Mouse (Mus musculus) testis, postnatal 10 days (tissue): Measurements from ENCODE around the gene Napb.
"Not testable (repeated sequence)": the region's sequence is repeated elsewhere in the genome, so short reads cannot be mapped to it uniquely, and the experiment has no call there.

Source experiments
- DNase-seq: peaks from one replicate; pipeline ENCODE4 v3.0.0; 2021; ENCODE audit warnings: low spot score

Gene Napb

GRCm38 (mm10) chr2:148732327-148733000 lies at the start of gene Napb:
Gene Napb, minus strand, starts transcription at chr2:148732467.
- peak; percentile 91 for DNase-seq

DNA sequence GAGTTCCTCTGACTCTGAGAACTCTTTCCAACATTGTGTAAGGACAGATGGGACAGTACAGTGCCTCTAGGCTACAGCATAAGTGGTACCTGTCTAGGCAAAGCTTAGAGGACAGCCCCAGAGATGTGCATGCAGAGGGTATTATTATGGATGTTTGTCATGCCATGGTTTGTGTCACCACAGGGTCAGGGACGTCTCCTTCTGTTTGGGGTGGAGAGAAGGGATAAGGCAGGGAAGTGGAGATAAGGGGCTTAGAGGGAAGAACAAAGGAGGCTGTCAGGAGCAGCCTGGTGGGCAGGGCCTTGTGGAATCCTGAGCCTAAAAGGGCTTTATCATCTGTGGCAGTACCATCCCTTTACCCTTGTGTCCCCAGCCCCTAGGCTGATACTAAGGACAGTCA lies 49.4 kb upstream of the Napb start, which contains the start of gene 8030411F24Rik:
Gene 8030411F24Rik, plus strand, starts transcription at position 301 of the 400 bp plus-strand sequence.
- DNase-seq: no peak

GRCm38 (mm10) chr2:148771397-148771796 lies 39.1 kb upstream of the Napb start, which contains the start of gene Cst11:
Gene Cst11, minus strand, starts transcription at chr2:148771497.
- DNase-seq: not testable (repeated sequence)

- no peak for DNase-seq
Observed at GRCm38 (mm10) chr2:148763648-148764388, 31.6 kb upstream of the Napb start.

GRCm38 (mm10) chr2:148754310-148754846 lies 22.1 kb upstream of the Napb start:
- DNase-seq: no peak

DNA sequence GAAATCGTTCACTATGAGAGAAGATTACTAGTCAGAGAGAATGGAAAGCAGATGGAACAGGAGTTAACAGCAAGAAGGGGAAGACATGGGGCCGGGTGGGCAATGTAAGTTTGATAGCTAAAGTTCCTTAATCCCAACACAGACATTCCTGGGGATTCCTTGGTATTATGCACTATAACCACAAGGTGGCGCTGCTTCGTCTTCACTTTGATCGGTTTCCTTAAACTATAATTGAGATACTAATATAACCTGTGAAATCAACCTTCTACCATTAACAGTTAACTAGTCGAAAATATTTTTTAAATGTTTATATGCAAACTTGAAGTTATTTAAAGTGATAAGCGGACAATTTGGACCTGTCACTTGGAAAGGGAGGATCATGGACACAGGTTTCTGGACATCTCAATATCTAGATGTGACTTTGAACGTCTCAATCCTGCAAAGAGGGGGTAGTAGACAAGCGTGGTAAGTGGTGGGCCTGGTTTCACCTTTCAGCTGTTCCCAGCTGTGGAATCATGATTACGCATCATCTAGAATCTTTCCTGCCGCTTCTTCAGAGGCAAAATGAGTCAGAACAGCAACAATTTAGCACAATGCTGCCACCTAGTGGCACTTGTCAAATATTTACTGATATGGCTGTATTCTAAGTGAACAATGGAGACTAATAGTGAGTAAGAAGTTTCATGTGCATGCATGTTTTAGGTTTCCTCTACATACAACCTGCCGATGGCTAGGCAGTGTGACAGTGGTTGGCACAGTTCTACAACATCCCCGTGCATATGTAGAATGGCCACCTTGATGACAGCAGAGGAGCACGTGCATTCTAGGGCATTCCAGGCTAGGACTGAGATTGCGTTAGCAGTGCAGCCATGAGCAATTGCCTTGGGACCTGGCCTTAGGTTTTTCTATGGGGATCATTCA lies 19.9 kb upstream of the Napb start:
- DNase-seq: peak; percentile 78

- DNase-seq: no peak
Observed at GRCm38 (mm10) chr2:148750058-148750457, 17.8 kb upstream of the Napb start, which contains the start of gene Cstl1. Gene Cstl1, plus strand, starts transcription at chr2:148750358.

DNA sequence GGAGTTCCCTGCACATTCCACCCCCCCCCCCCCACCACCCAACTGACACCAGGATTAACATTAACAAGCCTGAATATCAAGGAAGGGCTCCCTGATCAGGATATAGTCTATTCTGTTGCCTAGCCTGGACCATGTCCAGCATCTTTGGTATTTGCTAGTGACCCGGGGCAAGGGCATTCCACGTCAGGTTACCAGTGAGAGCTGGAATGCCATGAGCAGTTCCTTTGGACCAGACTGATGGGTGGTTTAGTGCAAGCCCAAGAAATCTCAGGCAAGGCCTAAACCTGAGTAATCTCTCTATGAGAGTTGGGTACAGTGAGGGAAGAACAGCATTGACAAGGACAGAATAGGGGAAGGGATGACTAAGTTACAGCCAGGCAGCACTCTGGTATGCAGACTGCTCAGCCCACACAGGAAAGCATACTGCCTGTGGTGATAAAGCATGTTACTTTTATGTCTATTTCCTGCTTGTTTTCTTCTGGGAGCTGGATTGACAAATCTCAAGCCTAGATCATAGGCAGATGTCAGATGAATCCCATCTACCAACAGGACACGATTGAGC lies 11.7 kb upstream of the Napb start:
- DNase-seq: no peak

GRCm38 (mm10) chr2:148743001-148743400 lies 10.7 kb upstream of the Napb start:
- no peak for DNase-seq

DNA sequence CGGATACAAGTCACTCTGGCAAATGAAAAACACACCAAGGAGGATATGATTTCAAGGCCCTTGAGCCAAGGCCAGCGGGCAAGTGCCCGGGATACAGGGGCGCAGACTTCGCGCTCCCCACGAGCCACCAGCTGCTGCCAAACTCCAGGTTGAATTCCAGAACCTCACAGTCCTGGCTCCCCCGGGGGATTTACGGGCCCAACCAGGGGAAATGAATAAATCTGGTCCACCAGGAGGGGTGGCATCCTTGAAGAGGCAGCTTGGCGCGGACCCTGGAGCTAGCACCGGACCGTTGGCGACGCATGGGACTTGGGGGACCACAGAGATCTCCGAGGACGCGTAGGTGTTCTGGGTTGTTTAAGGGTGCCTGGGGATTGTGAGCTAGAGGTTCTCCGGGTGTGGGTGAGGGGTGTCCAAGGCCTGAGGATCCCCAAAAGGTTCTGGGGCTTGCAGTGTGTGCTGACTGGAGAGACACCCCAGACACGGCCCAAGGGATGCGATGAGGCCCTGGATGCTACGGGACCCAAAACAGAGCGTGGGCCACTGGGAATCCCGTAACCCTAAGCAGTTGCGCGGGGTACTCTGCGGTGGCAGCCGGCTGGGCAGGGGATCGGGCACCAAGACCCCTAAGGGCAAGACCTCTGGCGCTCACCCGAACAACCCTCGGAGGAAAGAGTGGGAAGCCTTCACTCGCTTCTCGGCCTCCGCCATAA lies 497 bp downstream of the Napb start:
- DNase-seq: peak; percentile 41

- no peak for DNase-seq
Observed at GRCm38 (mm10) chr2:148719271-148719995, 12.8 kb downstream of the Napb start.

DNA sequence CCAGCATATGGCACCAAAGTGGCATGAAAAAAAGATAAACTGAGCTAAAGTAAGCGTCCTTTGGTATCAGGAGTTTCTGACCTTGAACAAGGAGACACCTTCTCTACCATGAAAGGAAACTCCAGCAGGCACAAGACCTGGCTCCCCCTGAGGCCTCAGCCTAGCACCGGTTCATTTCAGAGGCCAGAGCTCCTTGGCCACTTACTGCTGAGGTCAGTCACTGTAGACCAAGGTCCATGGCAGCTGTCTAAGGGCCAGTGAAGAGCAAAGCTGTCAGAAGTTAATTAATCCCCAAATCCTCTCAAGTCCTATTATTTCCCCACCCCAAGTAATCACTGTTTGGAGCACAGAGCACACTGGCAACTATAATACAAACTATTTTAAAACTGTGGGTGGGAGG lies 15.2 kb downstream of the Napb start:
- no peak for DNase-seq

DNA sequence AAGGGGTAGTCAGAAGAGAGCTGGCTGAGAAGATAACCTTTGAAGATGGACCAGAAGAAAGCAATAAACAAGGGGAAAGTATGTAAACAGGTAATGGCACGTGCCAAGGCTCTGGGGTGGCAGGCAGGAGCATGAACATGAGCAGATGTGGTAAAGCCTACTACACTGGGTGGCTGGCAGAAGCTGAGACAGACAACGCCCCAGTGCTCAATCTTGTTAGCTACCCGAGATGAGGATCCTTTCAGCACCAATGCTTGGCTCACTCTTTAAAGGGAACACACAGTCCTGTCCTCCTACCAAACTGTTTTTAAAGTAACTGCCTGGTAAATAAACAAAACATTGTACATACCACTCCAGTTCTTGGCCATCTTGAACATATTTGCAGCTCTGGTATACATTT lies 19.9 kb downstream of the Napb start:
- no peak for DNase-seq

DNA sequence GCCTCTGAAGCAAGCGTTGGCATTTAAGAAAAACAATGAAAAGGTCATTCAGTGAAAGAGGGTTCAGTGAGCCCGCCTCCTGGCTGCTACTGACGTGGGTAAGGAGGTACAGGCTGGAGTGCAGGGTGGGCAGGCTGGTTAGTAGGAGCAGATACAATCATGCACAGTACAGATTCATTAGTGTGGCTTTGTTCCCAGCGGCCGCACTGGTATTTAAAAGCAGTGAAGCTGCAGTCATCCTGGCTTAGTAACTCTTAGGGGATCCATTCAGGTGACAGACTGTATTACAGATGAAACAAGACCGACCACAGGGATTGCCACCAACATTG lies 25.1 kb downstream of the Napb start:
- DNase-seq: no peak

- DNase-seq: no peak
Observed at GRCm38 (mm10) chr2:148706409-148707201, 25.7 kb downstream of the Napb start.

GRCm38 (mm10) chr2:148698571-148698970 lies 33.7 kb downstream of the Napb start:
- DNase-seq: no peak

GRCm38 (mm10) chr2:148690781-148691180 lies 41.5 kb downstream of the Napb start:
- no peak for DNase-seq

GRCm38 (mm10) chr2:148690291-148690690 lies 42.0 kb downstream of the Napb start:
- DNase-seq: no peak

- DNase-seq: no peak
Observed at GRCm38 (mm10) chr2:148689444-148690140, 42.7 kb downstream of the Napb start.
